Mouse (Mus musculus): ENCODE data around the gene H2-M2. TPM values are rescaled to one million over a fixed set of nuclear protein-coding genes. Genes with fewer than 3 reads are reported as not detected.

H2-M2 gene
- polyA plus RNA-seq (2012; rRNA removed), result 0.14 and 0.19 TPM in 2 replicates

GRCm38 (mm10) chr17:37483452-37483851 is at the start of gene H2-M2:
TSS of gene H2-M2 (minus strand) at chr17:37483552.

GRCm38 (mm10) chr17:37507730-37508129 is 24.4 kb upstream of the H2-M2 start, which contains the start of gene Olfr111:
TSS of gene Olfr111 (plus strand) at chr17:37508030.

GRCm38 (mm10) chr17:37491930-37492518 is 8.7 kb upstream of the H2-M2 start, which contains the start of gene Olfr110:
TSS of gene Olfr110 (plus strand) at chr17:37492468.

GRCm38 (mm10) chr17:37458616-37459015 is 24.7 kb downstream of the H2-M2 start, which contains the start of gene Olfr109:
TSS of gene Olfr109 (plus strand) at chr17:37458916.

GRCm38 (mm10) chr17:37445180-37445579 is 38.2 kb downstream of the H2-M2 start, which contains the start of gene Olfr108:
TSS of gene Olfr108 (plus strand) at chr17:37445480.

Other genes with a start within 250 kb of the H2-M2 start
- not detected in 2 replicates for gene Olfr97, start 246.2 kb downstream of the H2-M2 start, polyA plus RNA-seq (2012; rRNA removed)
- gene Olfr98, start 219.8 kb downstream of the H2-M2 start, polyA plus RNA-seq (2012; rRNA removed), result not detected in 2 replicates
- 11.7 and 12.1 TPM in 2 replicates for gene H2-M3, start 213.3 kb downstream of the H2-M2 start, polyA plus RNA-seq (2012; rRNA removed)
- not detected in 2 replicates for gene Olfr99, start 200.1 kb downstream of the H2-M2 start, polyA plus RNA-seq (2012; rRNA removed)
- not detected in 2 replicates for gene Olfr101, start 179.2 kb downstream of the H2-M2 start, polyA plus RNA-seq (2012; rRNA removed)
- not detected in 2 replicates for gene Olfr102, start 166.5 kb downstream of the H2-M2 start, polyA plus RNA-seq (2012; rRNA removed)
- gene Olfr103, start 143.9 kb downstream of the H2-M2 start, polyA plus RNA-seq (2012; rRNA removed), result not detected in 2 replicates
- not detected in 2 replicates for gene Olfr104-ps, start 124.0 kb downstream of the H2-M2 start, polyA plus RNA-seq (2012; rRNA removed)
- not detected in 2 replicates for gene Olfr105-ps, start 104.5 kb downstream of the H2-M2 start, polyA plus RNA-seq (2012; rRNA removed)
- not detected in 2 replicates for gene Olfr106-ps, start 93.2 kb downstream of the H2-M2 start, polyA plus RNA-seq (2012; rRNA removed)
- not detected in 2 replicates for gene Olfr107, start 84.3 kb downstream of the H2-M2 start, polyA plus RNA-seq (2012; rRNA removed)
- gene Olfr108, start 38.1 kb downstream of the H2-M2 start, polyA plus RNA-seq (2012; rRNA removed), result not detected in 2 replicates
- gene Olfr109, start 24.6 kb downstream of the H2-M2 start, polyA plus RNA-seq (2012; rRNA removed), result not detected in 2 replicates
- gene Olfr110, start 8.9 kb upstream of the H2-M2 start, polyA plus RNA-seq (2012; rRNA removed), result not detected in 2 replicates
- gene Olfr111, start 24.5 kb upstream of the H2-M2 start, polyA plus RNA-seq (2012; rRNA removed), result not detected in 2 replicates
- not detected in 2 replicates for gene Olfr112, start 85.9 kb upstream of the H2-M2 start, polyA plus RNA-seq (2012; rRNA removed)
- not detected in 2 replicates for gene Olfr113, start 94.1 kb upstream of the H2-M2 start, polyA plus RNA-seq (2012; rRNA removed)
- not detected in 2 replicates for gene Olfr114, start 109.2 kb upstream of the H2-M2 start, polyA plus RNA-seq (2012; rRNA removed)
- gene Olfr115, start 143.6 kb upstream of the H2-M2 start, polyA plus RNA-seq (2012; rRNA removed), result not detected in 2 replicates
- not detected in 2 replicates for gene Olfr116, start 143.6 kb upstream of the H2-M2 start, polyA plus RNA-seq (2012; rRNA removed)
- gene Olfr117, start 180.2 kb upstream of the H2-M2 start, polyA plus RNA-seq (2012; rRNA removed), result not detected in 2 replicates
- gene Olfr118, start 183.4 kb upstream of the H2-M2 start, polyA plus RNA-seq (2012; rRNA removed), result not detected in 2 replicates
- gene Olfr119, start 213.0 kb upstream of the H2-M2 start, polyA plus RNA-seq (2012; rRNA removed), result not detected in 2 replicates
- not detected in 2 replicates for gene Olfr120, start 238.3 kb upstream of the H2-M2 start, polyA plus RNA-seq (2012; rRNA removed)

Data from ovary, adult 2 months (tissue).